Mouse (Mus musculus) olfactory bulb, adult 2 months (tissue): ENCODE data around the gene Kpnb1. TPM values are rescaled to one million over a fixed set of nuclear protein-coding genes. Genes with fewer than 3 reads are reported as not detected.

Experiments used
- H3K27ac ChIP-seq: fragments of 200-500 bp; 2 replicates; pipeline ENCODE4 v1.5.1; 2012; ENCODE audit warnings: low read depth, low read length; ENCODE audit not compliant: insufficient read depth
- H3K4me1 ChIP-seq: fragments of 200-500 bp; 2 replicates; pipeline ENCODE4 v1.6.1; 2012; ENCODE audit warnings: low read length; ENCODE audit not compliant: control insufficient read depth, insufficient read depth
- H3K4me3 ChIP-seq: fragments of 200-500 bp; 2 replicates; pipeline ENCODE4 v1.5.1; 2012; ENCODE audit warnings: mild to moderate bottlenecking, low read depth, low read length, moderate library complexity; ENCODE audit not compliant: insufficient read depth
- CTCF ChIP-seq: fragments of 200-500 bp; IDR thresholded peaks from 2 replicates; pipeline ENCODE4 v1.5.1; 2012; ENCODE audit warnings: low read depth, mild to moderate bottlenecking, low read length, moderate library complexity; ENCODE audit not compliant: insufficient read depth
- POLR2A ChIP-seq: fragments of 200-500 bp; IDR thresholded peaks from 2 replicates; pipeline ENCODE4 v1.6.1; 2012; ENCODE audit warnings: mild to moderate bottlenecking, low read depth, low read length, moderate library complexity; ENCODE audit not compliant: insufficient read depth
- WGBS: fragments of 180-500 bp; shearing (Covaris S2); methylation state at CpG from one replicate; pipeline ENCODE4 v1.1.7; 2018; 5-methylcytosine and 5-hydroxymethylcytosine counted together
- polyA plus RNA-seq: library from polyadenylated mRNA; stranded (reverse); fragments of >200 nt; gene quantifications from 2 replicates; pipeline ENCODE4 v1.2.4, GENCODE M21; 2012; ENCODE audit warnings: low replicate concordance; ENCODE audit not compliant: missing spikeins, insufficient read depth, insufficient read length

The Kpnb1 gene
- polyA plus RNA-seq, 1 experiment: not detected

DNA sequence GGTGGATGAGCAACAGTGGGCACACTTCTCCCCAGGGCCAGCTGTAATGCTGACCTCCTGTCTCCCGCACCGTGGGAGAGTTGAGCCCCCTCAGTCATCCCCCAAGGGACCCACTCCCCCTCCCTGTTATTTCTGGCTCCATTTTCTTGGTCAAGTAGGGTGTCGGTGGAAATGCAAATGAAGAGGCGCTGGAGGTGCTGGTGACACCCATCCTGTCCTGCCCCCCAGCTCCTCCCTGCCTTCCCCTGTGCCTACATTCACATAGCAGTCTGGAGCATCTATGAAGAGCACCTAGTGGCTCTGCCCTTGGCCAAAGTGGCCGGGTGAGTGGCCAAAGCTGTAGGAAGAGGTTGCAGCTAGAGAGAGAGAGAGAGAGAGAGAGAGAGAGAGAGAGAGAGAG, 54.4 kb downstream of the Kpnb1 start:
- WGBS: 71% methylated on average over 5 of the region's 5 CpGs
- H3K4me1 ChIP-seq: no peaks in the 10 kb centered on the region
- no peak overlapping the region for H3K27ac ChIP-seq
- no peak overlapping the region for H3K4me3 ChIP-seq
- TF ChIP-seq POLR2A (no peak), CTCF (no peak)

DNA sequence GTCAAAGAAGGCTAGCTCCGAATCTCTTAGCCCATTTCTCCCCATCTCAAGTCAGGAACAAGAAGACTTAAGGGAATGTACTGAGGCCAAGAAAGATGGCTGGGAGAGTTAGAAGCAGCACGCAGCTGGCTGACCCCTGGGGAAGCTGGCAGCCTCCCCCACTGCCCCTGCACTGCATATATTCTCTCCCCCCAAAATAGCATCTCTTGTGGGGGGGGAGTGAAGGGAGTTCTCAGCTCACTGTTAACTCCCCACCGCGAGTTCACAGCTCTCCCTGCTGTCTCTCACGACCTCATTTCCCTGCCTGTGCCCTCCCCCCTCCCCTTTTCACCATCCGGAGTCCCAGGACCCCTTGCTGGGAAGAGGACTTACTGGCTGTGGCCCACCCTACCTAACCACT, 55.5 kb downstream of the Kpnb1 start:
- Histone ChIP-seq H3K4me3 (no peak overlapping the region), H3K4me1 (no peaks in the 10 kb centered on the region; the same call in 1 of the 2 replicates), H3K27ac (no peak overlapping the region)
- WGBS: 50% methylated on average over 6 of the region's 6 CpGs
- TF ChIP-seq CTCF (no peak), POLR2A (no peak)

DNA sequence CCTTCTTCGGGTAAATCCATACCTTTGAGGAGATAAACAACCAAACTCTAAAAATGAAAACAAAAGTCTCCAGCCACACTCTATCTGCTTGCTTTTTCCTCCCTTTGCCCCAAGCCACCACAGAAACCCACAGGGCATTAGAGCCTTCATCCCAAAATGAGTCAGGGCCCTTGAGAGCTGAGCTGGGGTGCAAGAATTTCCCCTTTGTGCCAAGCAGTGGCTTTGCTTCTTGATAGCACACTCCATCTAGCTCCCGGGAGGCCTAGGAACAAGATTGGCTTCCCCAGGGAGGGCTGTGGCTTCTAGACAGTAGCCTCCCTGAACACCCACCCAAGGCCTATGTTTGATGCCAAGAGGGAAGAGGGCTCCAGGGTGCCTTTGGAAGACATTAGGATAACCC, 56.0 kb downstream of the Kpnb1 start:
- WGBS: 79% methylated on average over 2 of the region's 2 CpGs
- H3K4me1 ChIP-seq: no peaks in the 10 kb centered on the region; the same call in 1 of the 2 replicates
- no peak for TF ChIP-seq POLR2A
- TF ChIP-seq CTCF: no peak
- no peak overlapping the region for H3K27ac ChIP-seq
- no peak overlapping the region for H3K4me3 ChIP-seq

DNA sequence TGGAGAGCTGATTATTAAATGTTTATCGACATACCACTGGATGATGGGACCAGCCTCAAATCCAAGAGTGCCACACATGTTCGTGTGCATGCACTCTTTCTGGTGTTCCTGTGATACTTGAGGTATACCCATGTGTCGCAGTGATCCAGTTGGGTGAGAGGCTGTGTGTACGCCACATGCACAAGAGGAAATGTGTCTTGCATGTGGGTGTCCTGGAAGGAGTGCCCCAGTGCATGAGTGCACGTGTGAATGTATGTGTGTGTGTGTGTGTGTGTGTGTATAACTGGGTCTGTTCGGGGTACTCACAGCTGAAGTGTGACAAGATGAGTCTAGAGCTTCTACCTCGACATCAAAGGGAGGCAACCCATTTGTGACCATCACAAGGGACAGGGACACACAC, 57.4 kb downstream of the Kpnb1 start:
- H3K4me1 ChIP-seq: no peaks in the 10 kb centered on the region; the same call in 1 of the 2 replicates
- H3K4me3 ChIP-seq: no peak overlapping the region
- WGBS: 91% methylated on average over 7 of the region's 7 CpGs
- TF ChIP-seq CTCF (no peak), POLR2A (no peak)
- H3K27ac ChIP-seq: no peak overlapping the region

DNA sequence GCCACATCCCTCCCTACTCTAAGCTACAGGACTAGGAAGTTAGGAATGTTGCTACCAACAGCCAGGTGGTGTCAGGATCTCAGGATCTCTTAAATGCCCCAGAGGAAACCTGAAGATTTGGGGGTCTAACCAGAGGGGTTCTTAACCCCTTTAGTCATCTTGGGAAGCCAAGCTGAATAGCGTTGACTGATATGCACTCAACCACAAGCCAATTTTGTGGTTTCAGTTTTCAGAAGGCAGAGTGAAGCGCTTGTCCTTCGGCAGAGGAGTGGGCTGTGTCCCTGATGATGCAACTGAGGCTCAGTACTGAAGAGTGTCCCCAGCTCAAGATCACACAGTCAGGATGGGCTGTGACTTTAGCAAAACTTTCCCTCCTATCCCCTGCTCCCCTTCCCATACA, 58.7 kb downstream of the Kpnb1 start:
- no peak overlapping the region for H3K4me3 ChIP-seq
- no peaks in the 10 kb centered on the region; the same call in 1 of the 2 replicates for H3K4me1 ChIP-seq
- no peak for TF ChIP-seq POLR2A
- TF ChIP-seq CTCF: no peak
- 90% methylated on average over 3 of the region's 3 CpGs for WGBS
- H3K27ac ChIP-seq: no peak overlapping the region

DNA sequence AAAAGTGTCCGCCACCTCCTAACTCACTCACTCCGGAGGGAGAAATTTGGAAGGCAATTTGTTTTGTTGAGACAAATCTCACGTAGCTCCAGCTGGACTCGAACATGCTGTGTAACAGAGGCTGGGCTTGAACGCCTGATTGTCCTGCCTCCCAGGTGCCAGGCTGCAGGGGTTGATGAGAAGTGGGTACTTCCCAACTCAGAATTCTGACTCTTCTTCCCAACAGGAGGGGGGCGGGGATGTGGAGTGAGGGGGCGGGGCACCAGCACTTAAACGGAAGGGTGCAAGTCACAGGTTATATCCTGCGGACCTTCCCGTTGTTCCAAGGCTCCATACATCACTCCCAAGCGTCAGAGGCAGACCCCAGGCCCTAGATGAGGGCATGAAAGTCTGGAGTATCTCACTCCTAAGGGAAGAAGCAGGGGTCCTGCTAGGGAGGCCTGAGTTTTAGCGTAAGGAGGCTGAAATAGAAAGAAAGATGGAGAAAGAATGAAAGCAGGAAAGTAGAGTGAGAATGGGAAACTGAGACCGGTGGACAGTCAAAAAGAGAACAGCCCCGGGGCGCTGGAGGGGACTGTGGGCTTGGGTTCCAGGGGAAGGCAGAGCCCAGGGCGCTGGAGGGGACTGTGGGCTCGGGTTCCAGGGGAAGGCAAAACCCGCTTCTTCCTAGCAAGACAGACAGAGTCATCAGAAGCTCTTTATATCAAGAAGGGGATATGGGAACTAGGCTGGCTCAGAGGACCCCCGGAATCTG, 60.0 kb downstream of the Kpnb1 start:
- TF ChIP-seq CTCF: no peak
- no peak for TF ChIP-seq POLR2A
- Histone ChIP-seq H3K27ac (no peak overlapping the region), H3K4me1 (no peaks in the 10 kb centered on the region; the same call in 1 of the 2 replicates), H3K4me3 (no peak overlapping the region)
- WGBS: 41% methylated on average over 19 of the region's 19 CpGs

DNA sequence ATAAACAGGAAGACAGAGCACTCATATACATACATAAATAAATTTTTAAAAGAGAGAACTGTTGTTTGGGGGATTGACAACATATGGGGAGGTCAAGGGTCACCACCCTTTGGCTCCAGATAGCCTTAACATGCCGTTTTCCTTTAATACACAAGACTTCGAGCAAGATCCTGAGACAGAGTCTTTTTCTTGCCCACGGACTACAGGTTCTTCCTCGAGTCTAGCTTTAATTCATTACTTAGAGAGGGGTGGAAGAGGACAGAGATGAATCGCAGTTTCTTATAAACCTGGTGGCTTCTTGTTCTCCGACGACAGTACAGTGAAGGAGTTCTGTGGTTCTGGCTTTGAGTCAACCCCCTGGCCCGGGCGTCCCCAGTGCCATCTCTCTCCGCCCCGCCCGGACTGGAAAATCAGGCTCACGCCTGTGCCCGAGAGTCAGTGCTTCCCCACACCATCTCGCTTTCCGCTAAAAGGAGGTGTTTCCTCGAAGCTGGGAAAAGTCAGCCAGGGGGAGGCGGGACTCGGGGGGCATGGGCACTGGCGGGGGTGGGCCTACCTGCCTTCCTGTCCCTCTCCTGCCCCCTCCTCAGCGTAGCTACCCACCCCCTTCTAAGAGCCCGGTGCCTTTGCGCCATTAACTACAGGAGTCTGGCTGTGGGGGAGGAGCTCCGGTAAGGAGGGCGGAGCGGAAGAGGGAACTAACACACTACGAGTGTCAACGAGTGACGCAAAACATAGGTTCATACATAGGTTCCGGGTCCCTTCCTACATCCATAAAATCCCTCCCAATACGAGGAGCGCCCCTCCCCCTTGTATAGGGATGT, 60.8 kb downstream of the Kpnb1 start:
- 8% methylated on average over 32 of the region's 32 CpGs for WGBS
- H3K27ac ChIP-seq: no peak overlapping the region
- 0 out of 2 replicates have a peak overlapping the region, but pooled peaks have one; percentile 2 for H3K4me3 ChIP-seq
- H3K4me1 ChIP-seq: no peaks in the 10 kb centered on the region; the same call in 1 of the 2 replicates
- TF ChIP-seq CTCF (no peak), POLR2A (no peak)

DNA sequence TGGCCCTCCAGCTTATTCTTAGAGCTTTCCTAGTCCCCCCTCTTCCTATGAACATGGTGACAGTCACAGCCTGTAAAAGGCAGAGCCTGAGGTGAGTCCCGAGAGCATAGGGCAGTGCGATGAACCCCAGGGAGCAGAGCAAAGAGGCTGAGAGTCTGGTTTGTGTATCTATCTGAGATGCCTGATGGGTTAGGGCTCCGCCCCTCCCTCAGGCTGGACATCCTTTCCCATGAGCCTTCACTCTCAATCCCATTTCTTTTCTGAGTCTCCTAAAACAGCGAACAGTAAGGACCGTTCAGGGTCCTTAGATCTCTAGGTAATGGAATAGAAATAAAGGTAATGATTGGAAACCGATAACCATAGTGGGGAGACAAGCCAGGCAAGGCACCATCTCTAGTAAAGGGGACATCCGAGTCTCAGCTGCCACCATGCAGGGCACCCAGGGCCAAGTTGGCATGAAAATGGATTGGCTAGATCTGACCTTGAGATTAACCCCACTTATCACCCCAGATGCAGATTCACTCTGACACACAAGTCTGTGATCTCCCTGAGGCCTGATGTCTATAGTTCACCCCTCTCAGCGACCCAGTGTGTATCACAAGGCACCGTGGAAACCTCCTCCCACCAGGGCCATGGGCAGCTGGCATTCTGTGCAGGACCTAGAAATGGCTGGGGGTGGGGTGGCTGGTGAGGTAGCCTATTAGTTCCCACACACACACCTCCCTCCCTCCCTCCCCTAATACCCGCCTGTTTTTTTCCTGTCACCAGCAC, 63.2 kb downstream of the Kpnb1 start:
- Histone ChIP-seq H3K27ac (no peak overlapping the region), H3K4me3 (no peak overlapping the region), H3K4me1 (no peaks in the 10 kb centered on the region; the same call in 1 of the 2 replicates)
- 85% methylated on average over 10 of the region's 10 CpGs for WGBS
- TF ChIP-seq POLR2A: no peak
- no peak for TF ChIP-seq CTCF

DNA sequence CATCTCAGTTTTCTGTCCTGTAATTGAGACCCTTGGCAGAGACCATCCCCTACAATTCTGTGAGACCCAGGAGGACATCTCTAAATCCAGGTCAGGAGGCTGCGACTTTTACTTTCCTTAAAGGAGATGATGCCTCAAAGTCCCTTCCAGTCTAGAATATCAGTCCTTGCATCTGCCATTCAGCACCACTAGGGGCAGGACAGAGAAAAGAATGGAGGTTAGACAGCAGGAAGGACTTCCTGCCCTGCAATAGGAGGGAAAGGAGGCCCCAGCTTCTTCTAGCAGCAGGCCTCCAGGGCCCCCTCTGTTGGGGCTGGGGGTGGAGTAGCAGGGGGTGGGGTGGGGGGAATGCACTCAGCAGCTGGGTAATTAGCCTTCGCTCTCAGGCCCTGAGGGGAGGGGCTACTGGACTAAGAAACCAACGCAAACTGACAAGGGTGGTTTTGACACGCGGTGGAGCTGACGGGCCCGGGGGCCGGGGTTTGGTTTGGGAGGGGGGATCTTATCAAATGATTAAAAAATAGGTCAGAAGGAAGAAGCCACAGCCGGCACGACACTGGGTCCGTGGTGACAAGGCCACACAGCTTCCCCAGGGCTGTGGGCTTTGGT, 64.3 kb downstream of the Kpnb1 start:
- TF ChIP-seq POLR2A (no peak), CTCF (no peak)
- 23% methylated on average over 11 of the region's 11 CpGs for WGBS
- Histone ChIP-seq H3K4me1 (no peaks in the 10 kb centered on the region; the same call in 1 of the 2 replicates), H3K27ac (no peak overlapping the region), H3K4me3 (no peak overlapping the region)
